Mouse (Mus musculus) MEL (cell line): ENCODE measurements around the gene Itgb2.

Experiments
- CTCF ChIP-seq, 3 experiments: IDR thresholded peaks in 2 of 3; conservative IDR thresholded peaks in 1 of 3; 2 replicates each; pipeline ENCODE4 v1.5.1; 2011 to 2012; ENCODE audit warnings: low read length in 3 of 3, low read depth in 2 of 3, mild to moderate bottlenecking in 2 of 3, improper control_type of control experiment in 1 of 3, inconsistent platforms in 1 of 3, mixed read lengths in 1 of 3, moderate library complexity in 1 of 3; ENCODE audit not compliant: control insufficient read depth in 1 of 3, insufficient read depth in 1 of 3, poor library complexity in 1 of 3, severe bottlenecking in 1 of 3
- EP300 ChIP-seq, 2 experiments: IDR thresholded peaks; 2 replicates each; pipeline ENCODE4 v1.6.1; 2011; ENCODE audit warnings: improper control_type of control experiment in 2 of 2, low read length in 2 of 2, low read depth in 1 of 2, mild to moderate bottlenecking in 1 of 2
- GATA1 ChIP-seq: IDR thresholded peaks from 2 replicates; pipeline ENCODE4 v1.6.1; 2011; ENCODE audit warnings: low read depth, low read length, improper control_type of control experiment
- HCFC1 ChIP-seq: IDR thresholded peaks from 2 replicates; pipeline ENCODE4 v1.6.1; 2012; ENCODE audit warnings: low read depth, mild to moderate bottlenecking, inconsistent platforms, low read length, improper control_type of control experiment, moderate library complexity
- MAFK ChIP-seq: IDR thresholded peaks from 2 replicates; pipeline ENCODE4 v1.6.1; 2011; ENCODE audit warnings: low read depth, mild to moderate bottlenecking, low read length, improper control_type of control experiment, borderline replicate concordance
- POLR2AphosphoS2 ChIP-seq: IDR thresholded peaks from 2 replicates; pipeline ENCODE4 v1.6.1; 2011; ENCODE audit warnings: low read length, improper control_type of control experiment
- ZKSCAN1 ChIP-seq: IDR thresholded peaks from 2 replicates; pipeline ENCODE4 v1.6.1; 2012; ENCODE audit warnings: low read depth, mild to moderate bottlenecking, inconsistent platforms, low read length, improper control_type of control experiment, moderate library complexity
- ZMIZ1 ChIP-seq: IDR thresholded peaks from 2 replicates; pipeline ENCODE4 v1.6.1; 2012; ENCODE audit warnings: low read depth, mild to moderate bottlenecking, inconsistent platforms, low read length, improper control_type of control experiment, moderate library complexity

DNA sequence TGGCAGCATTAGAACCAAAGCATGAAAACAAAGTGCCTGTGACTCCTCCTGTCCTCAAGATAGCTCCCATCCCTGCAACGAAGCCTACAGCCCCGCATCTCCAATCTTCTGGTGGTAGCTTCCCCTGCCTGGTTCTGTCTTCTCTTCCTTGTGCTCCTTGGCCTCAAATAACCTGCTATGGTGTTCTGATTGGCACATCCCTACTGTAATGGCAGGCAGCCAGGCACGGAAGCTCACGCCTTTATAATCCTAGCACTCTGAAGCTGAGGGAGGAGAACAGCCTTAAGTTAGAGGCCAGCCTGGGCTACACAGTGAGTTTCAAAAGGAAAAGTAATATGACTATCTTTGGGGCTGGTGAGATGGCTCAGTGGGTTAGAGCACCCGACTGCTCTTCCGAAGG lies 25.9 kb upstream of the Itgb2 start:
- TF ChIP-seq EP300 (IDR thresholded peaks at IDR 0.05; ENCODE audit: low read depth in 1 of 2, low read length in 2 of 2): no peak
- no peak for TF ChIP-seq ZKSCAN1
- no peak for TF ChIP-seq HCFC1
- no peak for TF ChIP-seq CTCF (IDR thresholded peaks at IDR 0.05 in 2 of 3, conservative IDR thresholded peaks at IDR 0.05 in 1 of 3; ENCODE audit: control insufficient read depth in 1 of 3, insufficient read depth in 1 of 3, low read depth in 2 of 3, low read length in 3 of 3, poor library complexity in 1 of 3, severe bottlenecking in 1 of 3)
- no peak for TF ChIP-seq ZMIZ1
- no peak for TF ChIP-seq GATA1
- TF ChIP-seq MAFK: no peak
- TF ChIP-seq POLR2AphosphoS2: no peak
